Mouse (Mus musculus) common myeloid progenitor, adult 5-6 weeks (primary cell): ENCODE results near the gene F5. TPM values are rescaled to one million over a fixed set of nuclear protein-coding genes. Genes with fewer than 3 reads are reported as not detected.

Source experiments
- total RNA-seq: library from RNA; stranded (forward); fragments of 200-1000, 187-1606 nt; gene quantifications from 2 replicates; pipeline ENCODE4 v1.2.3, GENCODE M21; 2017

F5 gene
- total RNA-seq, 1 experiment from 2014 or later = 1.6 TPM

Other genes starting within 250 kb of the F5 start
- 12.9 and 26.4 TPM in 2 replicates for gene Scyl3, start 222.7 kb upstream of the F5 start, total RNA-seq
- gene BC055324, start 157.0 kb upstream of the F5 start, total RNA-seq = 24.4 and 26.8 TPM in 2 replicates
- 13.9 and 22.5 TPM in 2 replicates for gene Mettl18, start 156.9 kb upstream of the F5 start, total RNA-seq
- gene Sele, start 103.6 kb upstream of the F5 start, total RNA-seq = 0.05 TPM in 1 of 2 replicates, not detected in the other
- gene Sell, start 89.9 kb upstream of the F5 start, total RNA-seq = 275 and 283 TPM in 2 replicates
- 5.2 and 5.9 TPM in 2 replicates for gene Selp, start 36.6 kb upstream of the F5 start, total RNA-seq
- gene Slc19a2, start 97.2 kb downstream of the F5 start, total RNA-seq = 4.7 and 5.1 TPM in 2 replicates
- 37.2 and 38.9 TPM in 2 replicates for gene Ccdc181, start 123.7 kb downstream of the F5 start, total RNA-seq
- gene Nme7, start 152.3 kb downstream of the F5 start, total RNA-seq = 37.0 and 37.3 TPM in 2 replicates
- gene Blzf1, start 155.7 kb downstream of the F5 start, total RNA-seq = 35.9 and 36.5 TPM in 2 replicates